Mouse (Mus musculus): Measurements from ENCODE around the gene Ssh2. TPM values are rescaled to one million over a fixed set of nuclear protein-coding genes. Genes with fewer than 3 reads are reported as not detected.

Gene Ssh2
- polyA plus RNA-seq, 1 experiment from 2014 or later = 9.2 TPM

- peaks cover 25% of the 10 kb centered on the region for H3K36me3 ChIP-seq (replicated peaks)
- 41% methylated on average over 4 of the region's 4 CpGs for WGBS
- H3K4me3 ChIP-seq = peak overlapping the region; percentile 85
- no peaks in the 10 kb centered on the region for H3K9me3 ChIP-seq
- no peak for DNase-seq (ENCODE audit: low spot score)
- H3K27ac ChIP-seq (replicated peaks) = peak overlapping the region; percentile 90
- H3K4me1 ChIP-seq = peaks cover 91% of the 10 kb centered on the region
- H3K27me3 ChIP-seq (replicated peaks; ENCODE audit: low read depth, poor library complexity, severe bottlenecking) = no peaks in the 10 kb centered on the region
Measured at GRCm38 (mm10) chr11:77494344-77494676, 278.2 kb downstream of the Ssh2 start.

- H3K9me3 ChIP-seq = no peaks in the 10 kb centered on the region
- H3K4me3 ChIP-seq = peak overlapping the region; percentile 85
- H3K27me3 ChIP-seq (replicated peaks; ENCODE audit: low read depth, poor library complexity, severe bottlenecking) = no peaks in the 10 kb centered on the region
- peaks cover 94% of the 10 kb centered on the region for H3K4me1 ChIP-seq
- DNase-seq (ENCODE audit: low spot score) = no peak
- 73% methylated on average over 6 of the region's 6 CpGs for WGBS
- peaks cover 30% of the 10 kb centered on the region for H3K36me3 ChIP-seq (replicated peaks)
- peak overlapping the region; percentile 90; the same call in 1 of the 2 replicates for H3K27ac ChIP-seq (replicated peaks)
Measured at GRCm38 (mm10) chr11:77494782-77495181, 278.7 kb downstream of the Ssh2 start.

GRCm38 (mm10) chr11:77495507-77495906, 279.4 kb downstream of the Ssh2 start:
- Histone ChIP-seq H3K4me1 (peaks cover 91% of the 10 kb centered on the region), H3K27me3 (replicated peaks; ENCODE audit: low read depth, poor library complexity, severe bottlenecking) (no peaks in the 10 kb centered on the region), H3K27ac (replicated peaks) (no peak overlapping the region; the same call in 1 of the 2 replicates), H3K9me3 (no peaks in the 10 kb centered on the region), H3K4me3 (peak overlapping the region; percentile 85), H3K36me3 (replicated peaks) (peaks cover 37% of the 10 kb centered on the region)
- no peak for DNase-seq (ENCODE audit: low spot score)

DNA sequence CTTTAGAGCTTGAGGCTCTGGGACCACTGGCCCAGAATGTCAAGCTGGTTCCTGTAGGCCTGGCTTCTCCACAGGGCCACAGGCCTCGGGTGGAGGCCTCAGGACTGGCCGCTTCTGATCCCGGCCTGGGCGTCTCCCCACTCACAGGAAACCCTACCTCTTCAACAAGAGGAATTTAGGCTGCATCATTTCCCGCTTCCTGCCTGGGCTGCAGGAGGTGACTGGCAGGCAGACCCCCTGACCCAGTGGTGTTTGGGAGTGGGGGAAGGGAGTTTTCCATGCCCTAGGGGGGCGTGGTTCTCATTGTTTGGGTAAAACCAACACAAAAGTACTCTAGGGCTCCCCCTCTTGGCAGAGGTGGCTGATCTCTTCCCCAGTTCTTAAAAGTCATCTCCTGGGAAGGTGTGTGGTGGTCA, 281.3 kb downstream of the Ssh2 start:
- peak overlapping the region; percentile 43 for H3K4me3 ChIP-seq
- DNase-seq (ENCODE audit: low spot score) = peak; percentile 87
- peaks cover 80% of the 10 kb centered on the region for H3K4me1 ChIP-seq
- peaks cover 55% of the 10 kb centered on the region for H3K36me3 ChIP-seq (replicated peaks)
- 5% methylated on average over 6 of the region's 6 CpGs for WGBS
- H3K27me3 ChIP-seq (replicated peaks; ENCODE audit: low read depth, poor library complexity, severe bottlenecking) = no peaks in the 10 kb centered on the region
- peak overlapping the region; percentile 85 for H3K27ac ChIP-seq (replicated peaks)
- H3K9me3 ChIP-seq = no peaks in the 10 kb centered on the region

DNA sequence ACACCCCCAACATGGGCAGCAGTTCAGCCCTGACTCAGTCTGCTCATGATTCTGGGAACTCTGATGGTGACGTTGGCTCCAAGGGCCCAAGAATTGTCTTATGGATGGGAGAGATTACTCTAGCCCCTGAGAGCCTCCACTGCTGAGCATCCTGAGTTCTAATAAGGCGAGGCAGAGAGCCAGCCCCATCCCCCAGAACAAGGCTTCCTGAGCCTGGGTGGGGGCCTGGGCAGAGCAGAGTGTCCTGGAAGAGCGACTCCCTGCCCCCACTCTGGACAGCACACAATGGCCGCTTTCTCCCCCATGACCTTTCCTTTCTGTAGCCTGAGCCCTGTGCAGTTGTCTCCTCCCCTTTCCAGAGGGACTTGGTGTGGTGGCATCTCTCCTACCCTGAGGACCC, 281.8 kb downstream of the Ssh2 start:
- H3K27me3 ChIP-seq (replicated peaks; ENCODE audit: low read depth, poor library complexity, severe bottlenecking) = no peaks in the 10 kb centered on the region
- H3K27ac ChIP-seq (replicated peaks) = peak overlapping the region; percentile 85
- H3K9me3 ChIP-seq = no peaks in the 10 kb centered on the region
- H3K4me3 ChIP-seq = peak overlapping the region; percentile 43
- DNase-seq (ENCODE audit: low spot score) = peak; percentile 43
- peaks cover 60% of the 10 kb centered on the region for H3K36me3 ChIP-seq (replicated peaks)
- 23% methylated on average over 4 of the region's 4 CpGs for WGBS
- H3K4me1 ChIP-seq = peaks cover 75% of the 10 kb centered on the region

DNA sequence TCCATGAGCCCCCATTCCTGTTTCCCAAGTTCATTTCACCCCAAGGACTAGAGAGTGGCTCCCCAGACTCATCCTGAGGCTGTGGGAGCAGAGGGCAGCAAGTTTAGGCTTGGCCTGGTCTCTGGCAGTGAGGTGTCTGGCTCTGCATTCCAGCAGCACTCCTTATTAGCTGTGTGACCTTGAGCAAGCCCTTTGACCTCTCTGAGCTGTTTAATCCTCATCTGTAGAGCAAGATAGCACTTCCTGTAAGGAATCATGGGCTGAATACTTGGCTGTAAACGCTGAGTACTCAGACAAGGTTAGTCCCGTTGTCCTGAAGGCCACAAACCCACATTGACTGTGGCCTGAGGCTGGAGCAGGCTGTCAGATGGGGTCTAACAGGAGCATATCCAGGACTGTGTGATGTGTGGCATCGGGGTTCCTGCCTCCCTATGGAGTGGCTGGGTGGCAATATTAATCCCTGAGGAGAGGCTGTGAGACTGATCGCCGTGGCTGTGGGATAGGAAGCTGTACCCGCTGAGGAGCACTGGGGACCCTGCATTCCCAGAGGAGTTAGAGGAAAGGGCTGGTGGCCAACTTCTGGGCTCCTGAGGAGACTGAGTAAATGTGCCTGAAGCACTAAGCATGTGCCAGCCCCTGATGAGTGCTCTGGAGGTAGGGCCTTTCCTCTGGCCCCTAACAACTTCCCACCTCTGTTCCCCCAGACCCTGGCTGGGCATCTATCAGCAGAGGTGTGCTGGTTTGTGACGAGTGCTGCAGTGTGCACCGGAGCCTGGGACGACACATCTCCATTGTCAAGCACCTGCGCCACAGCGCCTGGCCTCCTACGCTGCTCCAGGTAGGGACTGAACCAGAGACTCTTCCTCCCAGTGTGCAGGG, 282.4 kb downstream of the Ssh2 start:
- Histone ChIP-seq H3K27me3 (replicated peaks; ENCODE audit: low read depth, poor library complexity, severe bottlenecking) (no peaks in the 10 kb centered on the region), H3K4me1 (peaks cover 75% of the 10 kb centered on the region), H3K9me3 (no peaks in the 10 kb centered on the region), H3K4me3 (peak overlapping the region; percentile 43), H3K27ac (replicated peaks) (peak overlapping the region; percentile 85), H3K36me3 (replicated peaks) (peaks cover 67% of the 10 kb centered on the region)
- WGBS = 63% methylated on average over 12 of the region's 12 CpGs
- DNase-seq (ENCODE audit: low spot score) = peak; percentile 28

DNA sequence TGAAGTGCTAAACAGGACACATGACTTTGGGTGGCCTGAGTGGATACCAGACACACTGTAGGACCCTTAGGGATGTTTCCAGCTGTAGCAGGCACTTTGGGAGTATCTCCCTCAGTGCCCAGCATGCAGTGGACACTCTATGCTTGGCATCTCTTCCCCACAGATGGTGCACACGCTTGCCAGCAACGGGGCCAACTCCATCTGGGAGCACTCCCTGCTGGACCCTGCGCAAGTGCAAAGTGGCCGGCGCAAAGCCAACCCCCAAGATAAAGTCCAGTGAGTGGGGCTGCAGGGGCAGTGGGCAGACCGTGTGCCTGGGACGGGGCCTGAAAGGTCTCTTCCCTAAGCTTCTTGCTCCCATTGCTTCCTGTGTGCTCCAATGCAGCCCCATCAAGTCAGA, 283.3 kb downstream of the Ssh2 start:
- WGBS = 87% methylated on average over 7 of the region's 7 CpGs
- H3K27me3 ChIP-seq (replicated peaks; ENCODE audit: low read depth, poor library complexity, severe bottlenecking) = no peaks in the 10 kb centered on the region
- H3K9me3 ChIP-seq = no peaks in the 10 kb centered on the region
- H3K36me3 ChIP-seq (replicated peaks) = peaks cover 75% of the 10 kb centered on the region
- H3K27ac ChIP-seq (replicated peaks) = peak overlapping the region; percentile 85; the same call in 1 of the 2 replicates
- H3K4me1 ChIP-seq = peaks cover 68% of the 10 kb centered on the region
- DNase-seq (ENCODE audit: low spot score) = no peak
- H3K4me3 ChIP-seq = no peak overlapping the region

GRCm38 (mm10) chr11:77500361-77501325, 284.6 kb downstream of the Ssh2 start:
- peaks cover 87% of the 10 kb centered on the region for H3K36me3 ChIP-seq (replicated peaks)

DNA sequence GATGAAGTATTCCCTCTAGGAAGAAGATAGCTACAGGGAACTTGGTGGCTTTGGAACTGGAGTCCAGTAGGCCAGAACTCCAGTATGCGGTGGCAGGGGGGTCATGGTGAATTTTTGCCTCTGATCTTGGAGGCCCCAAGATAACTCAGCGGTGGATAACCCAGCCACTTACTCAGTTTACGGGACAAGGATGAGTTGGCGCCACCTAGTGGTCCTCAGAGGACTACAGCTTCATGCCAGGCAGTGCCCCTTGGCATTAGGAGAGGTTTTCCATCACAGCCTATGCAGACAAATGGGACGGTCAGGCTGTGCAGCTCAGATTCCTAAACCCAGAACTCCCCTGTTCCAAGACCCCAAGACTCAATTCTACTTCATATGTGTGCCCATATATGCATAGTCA, 285.3 kb downstream of the Ssh2 start:
- Histone ChIP-seq H3K4me1 (peaks cover 48% of the 10 kb centered on the region), H3K27me3 (replicated peaks; ENCODE audit: low read depth, poor library complexity, severe bottlenecking) (no peaks in the 10 kb centered on the region), H3K27ac (replicated peaks) (no peak overlapping the region), H3K36me3 (replicated peaks) (peaks cover 87% of the 10 kb centered on the region), H3K4me3 (no peak overlapping the region), H3K9me3 (no peaks in the 10 kb centered on the region)
- 31% methylated on average over 5 of the region's 5 CpGs for WGBS
- peak; percentile 74 for DNase-seq (ENCODE audit: low spot score)

More at GRCm38 (mm10) chr11:77500361-77501325, 284.6 kb downstream of the Ssh2 start:
- Histone ChIP-seq H3K27me3 (replicated peaks; ENCODE audit: low read depth, poor library complexity, severe bottlenecking) (no peaks in the 10 kb centered on the region), H3K27ac (replicated peaks) (no peak overlapping the region), H3K9me3 (no peaks in the 10 kb centered on the region), H3K4me1 (peaks cover 55% of the 10 kb centered on the region), H3K4me3 (no peak overlapping the region)
- WGBS = 86% methylated on average over 17 of the region's 17 CpGs
- no peak for DNase-seq (ENCODE audit: low spot score)

GRCm38 (mm10) chr11:77501971-77502370, 285.9 kb downstream of the Ssh2 start:
- H3K36me3 ChIP-seq (replicated peaks) = peaks cover 92% of the 10 kb centered on the region
- no peaks in the 10 kb centered on the region for H3K27me3 ChIP-seq (replicated peaks; ENCODE audit: low read depth, poor library complexity, severe bottlenecking)
- peaks cover 43% of the 10 kb centered on the region for H3K4me1 ChIP-seq
- no peak overlapping the region for H3K27ac ChIP-seq (replicated peaks)
- no peak overlapping the region for H3K4me3 ChIP-seq
- H3K9me3 ChIP-seq = no peaks in the 10 kb centered on the region
- DNase-seq (ENCODE audit: low spot score) = no peak
- 90% methylated on average over 4 of the region's 4 CpGs for WGBS

- H3K27ac ChIP-seq (replicated peaks) = no peak overlapping the region
- no peak overlapping the region for H3K4me3 ChIP-seq
- 90% methylated on average over 6 of the region's 6 CpGs for WGBS
- H3K27me3 ChIP-seq (replicated peaks; ENCODE audit: low read depth, poor library complexity, severe bottlenecking) = no peaks in the 10 kb centered on the region
- DNase-seq (ENCODE audit: low spot score) = no peak
- peaks cover 41% of the 10 kb centered on the region for H3K4me1 ChIP-seq
- no peaks in the 10 kb centered on the region for H3K9me3 ChIP-seq
- H3K36me3 ChIP-seq (replicated peaks) = peaks cover 93% of the 10 kb centered on the region
Measured at GRCm38 (mm10) chr11:77502481-77502880, 286.4 kb downstream of the Ssh2 start.

- Histone ChIP-seq H3K36me3 (replicated peaks) (peaks cover 95% of the 10 kb centered on the region), H3K4me1 (peaks cover 41% of the 10 kb centered on the region)
- WGBS = 70% methylated on average over 3 of the region's 3 CpGs
Measured at GRCm38 (mm10) chr11:77503511-77503910, 287.4 kb downstream of the Ssh2 start.

More at GRCm38 (mm10) chr11:77503511-77503910, 287.4 kb downstream of the Ssh2 start:
- Histone ChIP-seq H3K27me3 (replicated peaks; ENCODE audit: low read depth, poor library complexity, severe bottlenecking) (no peaks in the 10 kb centered on the region), H3K27ac (replicated peaks) (no peak overlapping the region; the same call in 1 of the 2 replicates), H3K9me3 (no peaks in the 10 kb centered on the region), H3K4me3 (no peak overlapping the region; the same call in 1 of the 2 replicates)
- no peak for DNase-seq (ENCODE audit: low spot score)

Data from embryonic facial prominence, embryonic 10.5 days (tissue).